ENCODE assay signal across 10 mouse cellular contexts in genomic region chr1:132208154-132208553, GRCm38 (mm10). TPM values are rescaled to one million over a fixed set of nuclear protein-coding genes. Genes with fewer than 3 reads are reported as not detected.
DNase-seq lines count a peak whose midpoint lies in the region; ATAC-seq and TF ChIP-seq lines count a peak whose summit lies in the region.
"Had no signal": no experiment of that assay in that cellular context is flagged by ENCODE, and none has a peak within 500 bp of the region (broad histone marks: within the 10 kb centered on the region; RNA-seq: fewer than 3 reads in every experiment).

No protein-coding gene starts in this region.

- WGBS in forebrain, embryonic 16.5 days, result 16% methylated on average over 4 of the region's 4 CpGs
- WGBS in midbrain, embryonic 13.5 days, result 8% methylated on average over 4 of the region's 4 CpGs
- 18% methylated on average over 4 of the region's 4 CpGs for WGBS in kidney, embryonic 15.5 days

- in situ Hi-C loops in Patski (cut with MboI; ENCODE audit: low pct_unique_long_range_greater_than_20kb), result no loop called here

- CTCF ChIA-PET in Patski (lab: Charles Lee), result interaction anchor here (1.7 to 4.2 kb wide), 3 partner anchors 16 to 51 kb away, joined by 8 to 19 read pairs (median 10); partner anchors contain the start of genes AC124108.1 and Lemd1

- no peak overlapping the region for H3K4me2 ChIP-seq in forebrain, embryonic 16.5 days (ENCODE audit: low read length)
- no peak overlapping the region for H3K4me2 ChIP-seq in midbrain, embryonic 13.5 days (replicated peaks)
- H3K4me2 ChIP-seq in kidney, embryonic 15.5 days, result no peak overlapping the region

- POLR2A ChIA-PET in Patski (lab: Charles Lee), result interaction anchor here (0.6 to 6.0 kb wide), 5 partner anchors 14 to 110 kb away, joined by 3 to 49 read pairs (median 3); partner anchors contain the start of genes AC124108.1 and Lemd1

- H3K9ac ChIP-seq in forebrain, embryonic 16.5 days (replicated peaks; ENCODE audit: low read depth, low read length), result no peak overlapping the region
- H3K9ac ChIP-seq in midbrain, embryonic 13.5 days (replicated peaks), result peak overlapping the region; percentile 24; the same call in 1 of the 2 replicates
- no peak overlapping the region for H3K9ac ChIP-seq in kidney, embryonic 15.5 days

- peak; percentile 44 for DNase-seq in Patski (ENCODE audit: low read depth, low spot score)
- no peak for DNase-seq in adrenal gland, adult 18-20 months (ENCODE audit: low spot score in 2 of 2)
- no peak for DNase-seq in adrenal gland, postnatal 4 days (ENCODE audit: low spot score in 2 of 2)
- DNase-seq: thymus, postnatal 14 days had no signal

- no peaks in the 10 kb centered on the region for H3K27me3 ChIP-seq in Patski
- H3K27me3 ChIP-seq in forebrain, embryonic 16.5 days (replicated peaks; ENCODE audit: control insufficient read depth, insufficient read depth, low read length), result no peaks in the 10 kb centered on the region
- no peaks in the 10 kb centered on the region for H3K27me3 ChIP-seq in midbrain, embryonic 13.5 days
- peaks cover 65% of the 10 kb centered on the region for H3K27me3 ChIP-seq in kidney, embryonic 15.5 days

- TF ChIP-seq CTCF in Patski (IDR thresholded peaks at IDR 0.05), result no peak

- no peaks in the 10 kb centered on the region for H3K9me3 ChIP-seq in forebrain, embryonic 16.5 days (ENCODE audit: control insufficient read depth, low read length)
- no peaks in the 10 kb centered on the region for H3K9me3 ChIP-seq in midbrain, embryonic 13.5 days
- H3K9me3 ChIP-seq in kidney, embryonic 15.5 days (replicated peaks), result no peaks in the 10 kb centered on the region

- H3K27ac ChIP-seq in forebrain, embryonic 16.5 days (ENCODE audit: low read length), result peak overlapping the region; percentile 52
- H3K27ac ChIP-seq in midbrain, embryonic 13.5 days, result peak overlapping the region; percentile 71
- no peak overlapping the region for H3K27ac ChIP-seq in kidney, embryonic 15.5 days

- peaks cover 50% of the 10 kb centered on the region for H3K4me1 ChIP-seq in forebrain, embryonic 16.5 days (replicated peaks; ENCODE audit: control insufficient read depth, insufficient read depth, low read length)
- H3K4me1 ChIP-seq in midbrain, embryonic 13.5 days (replicated peaks), result peaks cover 98% of the 10 kb centered on the region
- H3K4me1 ChIP-seq in kidney, embryonic 15.5 days, result peaks cover 29% of the 10 kb centered on the region

- no peaks in the 10 kb centered on the region for H3K36me3 ChIP-seq in forebrain, embryonic 16.5 days (ENCODE audit: control insufficient read depth, insufficient read depth)
- peaks cover 16% of the 10 kb centered on the region for H3K36me3 ChIP-seq in midbrain, embryonic 13.5 days
- no peaks in the 10 kb centered on the region for H3K36me3 ChIP-seq in kidney, embryonic 15.5 days

- H3K4me3 ChIP-seq in forebrain, embryonic 16.5 days (replicated peaks; ENCODE audit: low read length), result no peak overlapping the region
- no peak overlapping the region for H3K4me3 ChIP-seq in midbrain, embryonic 13.5 days (replicated peaks)
- H3K4me3 ChIP-seq in kidney, embryonic 15.5 days (replicated peaks), result no peak overlapping the region
- H3K4me3 ChIP-seq: erythroblast, embryonic 14.5 days had no signal

- ATAC-seq in Patski, result peak; percentile 58
- 0 out of 2 replicates have a peak, but pooled peaks have one; percentile 37 for ATAC-seq in cerebellum, adult (ENCODE audit: insufficient number of reproducible peaks, low FRiP score, low TSS enrichment)
- ATAC-seq in forebrain, embryonic 16.5 days, result peak; percentile 28; the same call in 1 of the 2 replicates
- 0 out of 2 replicates have a peak, but pooled peaks have one; percentile 10 for ATAC-seq in midbrain, embryonic 13.5 days
- no peak for ATAC-seq in kidney, embryonic 15.5 days (replicated peaks; ENCODE audit: low FRiP score)

RNA-seq across cellular contexts. Expression of gene AC124108.1, which starts 16.9 kb away (rescaled TPM):
- polyA plus RNA-seq in Patski (2021), result 3.4 TPM
- polyA plus RNA-seq in forebrain, embryonic 16.5 days (2015; fragmentation: Nextera tagmentation; extraction: Ambion mirVana), result 2.5 and 3.3 TPM in 2 replicates
- 5.6 and 6.1 TPM in 2 replicates for polyA plus RNA-seq in midbrain, embryonic 13.5 days (2015; fragmentation: Nextera tagmentation; extraction: Ambion mirVana)
- 0.05 TPM in 2 replicates for polyA plus RNA-seq in kidney, embryonic 15.5 days (2015; fragmentation: Nextera tagmentation; extraction: Ambion mirVana)
- not detected for total RNA-seq in adrenal gland, adult 18-20 months (2021)
- under 1 TPM; 0.17 to 0.25 TPM for total RNA-seq in adrenal gland, postnatal 4 days (2021)
- polyA plus RNA-seq: erythroblast, embryonic 14.5 days had no signal

RNA-seq across cellular contexts. Expression of gene Lemd1, which starts 16.9 kb away (rescaled TPM):
- 12.0 TPM for polyA plus RNA-seq in Patski (2021)
- 14.9 and 18.4 TPM in 2 replicates for polyA plus RNA-seq in forebrain, embryonic 16.5 days (2015; fragmentation: Nextera tagmentation; extraction: Ambion mirVana)
- 19.5 and 22.5 TPM in 2 replicates for polyA plus RNA-seq in midbrain, embryonic 13.5 days (2015; fragmentation: Nextera tagmentation; extraction: Ambion mirVana)
- polyA plus RNA-seq in kidney, embryonic 15.5 days (2015; fragmentation: Nextera tagmentation; extraction: Ambion mirVana), result 0.31 and 0.51 TPM in 2 replicates
- under 1 TPM in 1 of 2 experiments, not detected in 1; 0.43 TPM for total RNA-seq in adrenal gland, adult 18-20 months (2021)
- total RNA-seq in adrenal gland, postnatal 4 days (2021), result under 1 TPM; 0.17 to 0.67 TPM
- polyA plus RNA-seq: erythroblast, embryonic 14.5 days had no signal

RNA-seq across cellular contexts. Expression of gene Gm10188, which starts 21.4 kb away (rescaled TPM):
- polyA plus RNA-seq in Patski (2021), result 0.22 TPM
- 0.86 TPM in 1 of 2 replicates, not detected in the other for polyA plus RNA-seq in forebrain, embryonic 16.5 days (2015; fragmentation: Nextera tagmentation; extraction: Ambion mirVana)
- polyA plus RNA-seq in midbrain, embryonic 13.5 days (2015; fragmentation: Nextera tagmentation; extraction: Ambion mirVana), result 0.58 and 1.1 TPM in 2 replicates
- not detected in 2 replicates for polyA plus RNA-seq in kidney, embryonic 15.5 days (2015; fragmentation: Nextera tagmentation; extraction: Ambion mirVana)
- not detected for total RNA-seq in adrenal gland, adult 18-20 months (2021)
- not detected for total RNA-seq in adrenal gland, postnatal 4 days (2021)
- total RNA-seq: left cerebral cortex, postnatal 10 days had no signal
- polyA plus RNA-seq: erythroblast, embryonic 14.5 days had no signal
